Mouse (Mus musculus) CH12.LX (cell line): ENCODE measurements around the gene Gtpbp4.

Experiments used
- CHD1 ChIP-seq: IDR thresholded peaks from 2 replicates; pipeline ENCODE4 v1.6.1; 2012; ENCODE audit warnings: low read depth, low read length, improper control_type of control experiment, inconsistent platforms
- CTCF ChIP-seq, 2 experiments: IDR thresholded peaks in 1 of 2; conservative IDR thresholded peaks in 1 of 2; 2 replicates each; pipeline ENCODE4 v1.5.1; 2011 to 2012; ENCODE audit warnings: low read depth in 2 of 2, low read length in 2 of 2, improper control_type of control experiment in 1 of 2, inconsistent platforms in 1 of 2, mild to moderate bottlenecking in 1 of 2, moderate library complexity in 1 of 2
- EP300 ChIP-seq: IDR thresholded peaks from 2 replicates; pipeline ENCODE4 v1.6.1; 2011; ENCODE audit warnings: low read length, improper control_type of control experiment
- GABPA ChIP-seq: IDR thresholded peaks from 2 replicates; pipeline ENCODE4 v1.6.1; 2012; ENCODE audit warnings: low read depth, low read length, improper control_type of control experiment, inconsistent platforms; ENCODE audit not compliant: insufficient replicate concordance
- MAZ ChIP-seq: IDR thresholded peaks from 2 replicates; pipeline ENCODE4 v1.6.1; 2012; ENCODE audit warnings: low read depth, mild to moderate bottlenecking, inconsistent platforms, low read length, improper control_type of control experiment, moderate library complexity
- MYC ChIP-seq: IDR thresholded peaks from 2 replicates; pipeline ENCODE4 v1.6.1; 2011; ENCODE audit warnings: low read depth, mild to moderate bottlenecking, improper control_type of control experiment, low read length
- NELFE ChIP-seq: IDR thresholded peaks from 2 replicates; pipeline ENCODE4 v1.6.1; 2011; ENCODE audit warnings: low read depth, low read length, improper control_type of control experiment
- POLR2A ChIP-seq: IDR thresholded peaks from 2 replicates; pipeline ENCODE4 v1.6.1; 2011; ENCODE audit warnings: low read depth, mild to moderate bottlenecking, improper control_type of control experiment, low read length
- SIN3A ChIP-seq: IDR thresholded peaks from 2 replicates; pipeline ENCODE4 v1.6.1; 2012; ENCODE audit warnings: low read length, improper control_type of control experiment, inconsistent platforms
- TCF12 ChIP-seq: IDR thresholded peaks from 2 replicates; pipeline ENCODE4 v1.6.1; 2014; ENCODE audit warnings: low read depth, mild to moderate bottlenecking, inconsistent platforms, low read length, improper control_type of control experiment
- ZC3H11A ChIP-seq: IDR thresholded peaks from 2 replicates; pipeline ENCODE4 v1.6.1; 2012; ENCODE audit warnings: low read depth, mild to moderate bottlenecking, inconsistent platforms, low read length, improper control_type of control experiment
- ZKSCAN1 ChIP-seq: IDR thresholded peaks from 2 replicates; pipeline ENCODE4 v1.6.1; 2012; ENCODE audit warnings: low read depth, inconsistent platforms, low read length, improper control_type of control experiment, borderline replicate concordance
- ZNF384 ChIP-seq: IDR thresholded peaks from 2 replicates; pipeline ENCODE4 v1.6.1; 2012; ENCODE audit warnings: low read depth, low read length, improper control_type of control experiment, inconsistent platforms

DNA sequence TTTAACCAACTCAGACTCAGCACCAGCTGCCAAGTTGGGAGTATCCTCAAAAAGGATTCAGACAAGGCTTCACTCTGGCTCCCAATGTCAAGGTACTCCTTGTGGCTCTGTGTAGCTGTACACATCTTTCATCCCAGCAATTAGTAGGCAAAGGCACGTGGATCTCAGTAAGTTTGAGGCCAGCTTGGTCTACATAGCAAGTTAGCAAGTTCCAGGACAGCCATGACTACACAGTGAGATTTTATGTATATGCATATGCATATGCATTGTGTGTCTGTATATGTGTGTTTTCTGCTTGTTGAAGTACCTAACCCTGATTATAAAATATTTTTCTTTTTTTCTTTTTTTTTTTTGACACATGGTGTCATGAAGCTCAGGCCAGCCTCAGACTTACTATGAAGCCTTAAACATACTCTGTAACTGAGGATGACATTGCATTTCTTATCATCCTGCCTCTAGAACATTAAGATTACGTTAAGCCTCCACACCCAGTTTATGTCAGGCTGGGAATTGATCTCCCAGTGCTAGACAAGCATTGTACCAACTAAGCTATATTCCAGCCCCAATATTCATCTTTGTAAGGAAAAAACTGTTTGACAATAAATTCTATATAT is 23.2 kb upstream of the Gtpbp4 start:
- no peak for TF ChIP-seq TCF12
- TF ChIP-seq POLR2A = no peak
- TF ChIP-seq SIN3A = no peak
- no peak for TF ChIP-seq CHD1
- no peak for TF ChIP-seq EP300
- no peak for TF ChIP-seq MAZ
- no peak for TF ChIP-seq ZNF384
- TF ChIP-seq CTCF (conservative IDR thresholded peaks at IDR 0.05 in 1 of 2, IDR thresholded peaks at IDR 0.05 in 1 of 2; ENCODE audit: low read depth in 2 of 2, low read length in 2 of 2) = no peak
- no peak for TF ChIP-seq ZC3H11A
- no peak for TF ChIP-seq ZKSCAN1
- TF ChIP-seq GABPA = no peak
- TF ChIP-seq MYC = no peak
- no peak for TF ChIP-seq NELFE
